Mouse (Mus musculus) heart, postnatal 0 days (tissue): ENCODE data around the gene Tmem91.

Experiments used
- CTCF ChIP-seq: IDR thresholded peaks from 2 replicates; pipeline ENCODE4 v1.5.1; 2016; ENCODE audit warnings: antibody characterized with exemption, control low read depth, low read depth
- EP300 ChIP-seq: IDR thresholded peaks from 2 replicates; pipeline ENCODE4 v1.6.1; 2016; ENCODE audit warnings: antibody characterized with exemption, low read depth

DNA sequence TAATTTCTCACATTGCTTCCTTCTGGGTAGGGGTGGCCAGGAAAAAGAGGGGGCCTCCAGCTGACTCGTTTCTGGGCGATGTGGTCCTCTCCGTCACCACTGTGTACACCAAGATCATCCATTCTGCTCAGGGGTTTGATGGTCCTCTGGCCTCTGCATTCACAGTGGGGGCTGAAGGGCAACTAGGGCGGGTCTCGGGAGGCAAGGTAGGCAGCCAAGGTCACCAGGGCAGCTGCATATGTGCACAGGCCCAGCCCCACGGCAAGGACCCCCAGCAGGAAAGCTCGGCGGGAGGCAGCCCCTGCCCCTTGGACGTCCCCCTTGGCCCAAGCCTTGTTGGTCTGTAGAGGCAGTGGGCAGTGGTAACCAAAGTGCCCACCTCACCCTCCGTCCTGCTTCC is 5.8 kb downstream of the Tmem91 start:
- TF ChIP-seq EP300 (no peak), CTCF (no peak)
